Mouse (Mus musculus): Measurements from ENCODE around the gene Lysmd1.
A peak's percentile ranks its signal among the peaks of the same experiment; 100 is the strongest.

Lysmd1 gene

GRCm38 (mm10) chr3:95136336-95136735 is 2.4 kb downstream of the Lysmd1 start:
- no peak for DNase-seq (ENCODE audit: low spot score in 2 of 2)

GRCm38 (mm10) chr3:95139586-95140288 is 5.8 kb downstream of the Lysmd1 start:
- DNase-seq (ENCODE audit: low spot score in 2 of 2), result no peak

DNA sequence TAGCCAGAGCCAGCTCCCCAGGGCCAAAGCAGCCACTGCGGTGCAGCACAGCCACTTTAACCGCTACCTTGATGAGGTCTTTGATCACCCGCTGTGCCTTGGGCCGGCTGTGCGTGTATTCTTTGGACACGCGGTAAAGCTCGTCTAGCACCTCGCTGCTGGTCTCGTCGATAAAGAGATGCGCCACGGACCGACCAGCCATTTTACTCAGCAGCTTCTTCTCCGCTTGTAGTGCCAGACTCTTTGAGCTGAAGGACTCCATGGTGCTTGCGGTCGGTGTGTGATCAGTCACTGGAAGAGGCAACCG is 6.4 kb downstream of the Lysmd1 start:
- DNase-seq (ENCODE audit: low spot score in 2 of 2), result no peak

GRCm38 (mm10) chr3:95140795-95141194 is 6.9 kb downstream of the Lysmd1 start:
- DNase-seq (ENCODE audit: low spot score in 2 of 2), result no peak

- no peak for DNase-seq (ENCODE audit: low spot score in 2 of 2)
Observed at GRCm38 (mm10) chr3:95141474-95141873, 7.6 kb downstream of the Lysmd1 start.

- DNase-seq (ENCODE audit: low spot score in 2 of 2), result no peak
Observed at GRCm38 (mm10) chr3:95141952-95142616, 8.2 kb downstream of the Lysmd1 start, which contains the start of gene Tnfaip8l2. Gene Tnfaip8l2 (minus strand): TSS chr3:95142360.

DNA sequence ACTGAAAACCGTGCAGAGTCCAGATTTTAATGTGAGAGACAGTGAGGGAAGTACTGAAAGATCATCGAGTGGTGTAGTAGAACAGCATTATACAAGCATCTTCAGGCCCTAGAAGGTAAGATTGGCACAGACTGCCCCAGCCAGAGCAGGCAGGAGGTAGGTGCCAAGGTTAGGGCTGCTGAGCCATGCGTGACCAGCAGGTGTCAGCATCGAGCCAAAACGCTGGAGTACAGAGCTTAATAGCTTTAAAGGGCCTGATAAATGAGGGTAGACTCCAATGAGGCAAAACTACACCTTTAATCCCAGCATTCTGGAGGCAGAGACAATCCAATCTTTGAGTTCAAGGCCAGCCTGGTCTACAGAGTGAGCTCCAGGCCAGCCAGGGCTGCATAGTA is 8.7 kb downstream of the Lysmd1 start:
- peak; percentile 56 to 70 for DNase-seq (ENCODE audit: low spot score in 2 of 2)

DNA sequence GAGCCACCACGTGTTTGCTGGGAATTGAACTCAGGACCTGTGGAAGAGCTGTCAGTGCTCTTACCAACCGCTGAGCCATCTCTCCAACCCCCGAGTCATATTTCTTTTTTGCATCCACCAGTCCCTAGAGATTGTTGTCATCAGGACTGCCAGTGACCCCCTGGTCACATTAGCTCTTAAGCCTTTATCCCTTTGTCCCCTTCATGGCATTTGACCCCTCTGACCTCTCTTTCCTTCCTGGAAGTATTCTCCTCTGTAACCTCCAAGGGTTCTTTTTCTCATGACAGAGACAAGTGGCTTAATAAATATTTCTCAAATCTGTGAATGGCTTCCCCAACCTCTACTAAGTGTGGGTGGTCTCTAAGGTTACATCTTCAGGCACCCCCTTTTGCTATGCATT is 14.0 kb downstream of the Lysmd1 start:
- no peak for DNase-seq (ENCODE audit: low spot score in 2 of 2)

DNA sequence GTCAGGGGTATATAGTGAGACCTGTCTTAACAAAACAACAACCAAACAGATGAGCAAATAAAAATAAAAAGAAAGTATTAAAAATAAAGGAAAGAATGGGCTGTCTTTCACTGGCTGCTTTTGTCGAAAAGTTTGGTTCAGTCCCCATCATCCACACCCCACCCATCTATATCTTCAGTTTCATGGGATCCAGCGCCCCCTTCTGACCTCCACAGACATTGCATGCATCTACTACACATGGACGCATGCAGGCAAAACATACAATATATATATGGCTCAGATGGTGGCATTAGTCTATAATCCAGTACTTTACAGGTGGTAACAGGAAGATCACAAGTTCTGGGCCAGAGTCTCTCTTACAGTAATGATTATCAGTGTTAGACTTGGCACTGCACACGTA is 20.0 kb downstream of the Lysmd1 start:
- DNase-seq (ENCODE audit: low spot score in 2 of 2), result no peak

GRCm38 (mm10) chr3:95159511-95159986 is 25.7 kb downstream of the Lysmd1 start:
- no peak for DNase-seq (ENCODE audit: low spot score in 2 of 2)

DNA sequence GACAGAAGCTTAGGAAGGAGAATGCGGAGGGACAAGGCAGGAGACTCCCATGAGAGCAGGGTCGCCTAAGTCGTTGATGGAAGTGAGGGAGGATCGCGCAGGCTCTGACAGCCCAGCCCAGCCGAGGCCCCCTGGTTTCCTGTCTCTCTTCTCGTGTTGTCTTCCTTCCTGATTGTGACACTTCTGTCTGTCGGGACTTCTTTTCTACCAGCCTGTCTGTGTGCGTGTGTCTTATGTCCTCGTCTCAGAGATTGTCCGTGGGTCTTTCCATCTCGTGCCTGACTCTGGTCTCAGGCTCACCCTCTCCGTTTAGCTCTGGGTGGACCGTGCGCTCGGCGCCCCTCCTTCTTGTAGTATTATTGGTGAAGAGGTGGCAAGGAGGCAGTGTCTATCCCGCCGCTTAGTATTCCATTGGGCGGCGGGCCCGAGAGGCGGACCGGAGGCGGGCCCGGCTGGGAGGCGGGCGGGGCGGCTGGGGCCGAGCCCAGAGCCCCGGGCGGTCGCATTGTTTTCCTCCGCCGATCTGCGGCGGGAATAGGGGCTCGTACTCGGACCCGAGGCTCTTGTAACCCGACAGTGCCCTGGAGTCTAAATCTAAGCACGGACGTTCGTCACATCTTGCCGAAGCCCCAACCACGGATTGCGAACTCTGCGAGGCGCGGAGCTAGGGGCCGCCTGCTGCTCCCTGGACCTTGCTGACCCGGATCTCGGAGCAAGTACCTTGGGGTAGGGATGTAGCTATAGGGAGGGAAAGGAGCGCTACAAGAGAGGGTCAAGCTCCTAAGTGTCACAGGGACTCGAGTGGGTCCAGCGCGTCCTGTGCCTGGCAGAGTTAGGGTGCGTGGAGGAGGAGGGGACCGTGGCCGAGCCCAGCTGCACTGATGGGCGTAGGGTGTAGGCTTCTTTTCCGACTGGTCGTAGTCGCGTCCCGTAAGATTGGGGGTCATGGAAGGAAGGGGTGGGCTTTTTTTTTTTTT is 26.4 kb downstream of the Lysmd1 start, which contains the start of gene Sema6c:
Gene Sema6c, plus strand, starts transcription at position 471 of the 977 bp plus-strand sequence.
- peak; percentile 78 to 84 for DNase-seq (ENCODE audit: low spot score in 2 of 2)

DNA sequence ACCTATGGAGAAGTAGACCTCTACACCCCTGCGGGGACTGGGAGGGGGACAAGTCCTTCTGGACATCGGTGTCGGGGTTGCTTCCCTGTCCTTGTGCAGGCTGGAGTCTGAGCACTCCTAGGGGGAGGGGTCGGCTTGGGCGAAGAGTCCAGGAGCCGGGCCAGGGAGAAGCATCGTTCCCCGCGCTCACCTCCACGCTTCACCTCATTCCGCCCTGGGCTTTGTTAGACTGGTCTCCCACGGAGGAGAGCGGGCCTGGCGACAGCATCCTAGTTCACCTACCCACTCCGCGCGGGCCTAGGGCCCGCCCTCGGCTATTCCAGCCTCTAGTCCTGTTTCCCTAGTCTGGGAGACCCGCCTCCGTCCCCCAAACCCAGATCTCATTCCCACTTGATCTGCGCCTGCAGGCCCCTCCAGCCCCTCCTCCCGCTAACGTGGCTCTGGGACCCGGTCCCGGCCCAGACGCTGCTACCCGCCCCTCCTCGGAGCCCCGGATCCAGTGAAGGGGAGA is 27.2 kb downstream of the Lysmd1 start:
- no peak for DNase-seq (ENCODE audit: low spot score in 2 of 2)

DNA sequence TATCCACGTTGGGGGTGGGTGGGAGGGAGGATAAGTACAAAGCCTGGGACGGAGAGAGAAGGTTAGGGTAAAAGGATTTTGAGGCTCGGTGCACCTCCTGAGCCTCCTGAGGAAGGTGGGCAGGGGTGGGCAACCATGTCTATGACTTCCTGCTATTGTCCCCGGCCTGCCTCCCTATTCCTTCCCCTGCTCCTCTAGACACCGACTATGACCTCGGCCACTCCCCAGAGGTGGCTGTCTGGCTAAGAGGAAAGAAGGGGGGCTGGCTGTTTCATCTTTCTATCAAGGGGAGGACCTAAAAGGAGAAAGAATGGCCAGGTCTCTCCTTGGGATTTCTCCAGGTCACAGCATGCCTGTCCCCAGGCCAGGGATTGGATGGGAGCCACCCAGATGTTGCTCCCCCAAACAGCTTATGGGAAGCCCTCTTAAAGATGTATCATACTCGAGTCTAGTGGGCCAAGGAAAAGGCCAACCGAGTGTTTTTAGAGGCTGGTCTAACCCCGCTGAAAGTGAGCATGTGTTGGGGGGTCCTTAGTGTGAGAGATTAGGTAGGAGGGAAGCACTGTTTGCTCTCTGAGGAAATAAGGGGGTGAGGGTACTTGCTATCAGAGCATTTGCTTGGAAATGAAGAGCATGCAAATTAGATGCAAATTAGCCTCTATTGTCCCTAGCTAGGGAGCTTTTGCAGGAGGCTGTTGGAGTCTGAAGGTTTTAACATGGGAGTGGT is 27.9 kb downstream of the Lysmd1 start:
- no peak for DNase-seq (ENCODE audit: low spot score in 2 of 2)

- no peak for DNase-seq (ENCODE audit: low spot score in 2 of 2)
Observed at GRCm38 (mm10) chr3:95162345-95162628, 28.4 kb downstream of the Lysmd1 start.

DNA sequence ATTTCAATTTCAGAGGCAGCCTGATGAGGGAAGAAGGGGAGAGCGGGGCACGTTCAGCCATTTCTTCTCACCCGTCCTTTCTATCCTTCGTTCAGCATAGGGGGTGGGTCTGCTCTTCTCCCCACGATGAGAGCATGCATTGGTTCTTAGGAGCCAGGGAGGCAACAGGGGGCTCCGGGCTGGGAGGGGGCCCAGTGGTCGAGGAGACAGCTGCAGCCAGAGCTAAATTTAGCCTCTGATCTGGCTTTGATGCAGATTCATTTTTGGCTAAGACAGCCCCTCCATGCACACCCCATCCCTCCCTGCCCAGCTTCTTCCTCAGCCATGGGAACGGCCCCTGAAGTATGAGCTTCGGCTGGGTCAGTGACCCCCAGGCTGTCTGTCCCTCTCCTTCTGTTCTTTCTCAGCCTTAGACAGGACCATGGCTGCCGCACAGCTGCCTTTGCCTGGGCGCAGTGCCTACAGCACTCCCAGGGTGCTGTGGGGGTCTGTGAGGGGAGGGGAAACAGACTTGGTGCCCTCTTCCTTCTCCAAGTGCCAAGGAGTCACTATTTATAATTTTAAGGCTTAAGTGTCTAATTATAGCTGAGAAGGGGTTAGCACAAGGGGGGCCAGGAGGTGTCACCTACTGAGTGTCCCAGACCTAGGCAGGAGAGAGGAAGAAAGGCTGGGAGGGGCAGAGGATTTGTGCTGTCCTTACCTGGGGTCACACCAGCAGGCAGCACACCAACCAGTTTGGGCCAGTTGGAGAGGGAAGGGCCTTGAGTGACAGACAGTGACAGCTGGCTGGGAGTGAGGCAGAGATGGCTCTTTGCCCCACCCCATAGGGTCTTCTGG is 29.7 kb downstream of the Lysmd1 start:
- no peak for DNase-seq (ENCODE audit: low spot score in 2 of 2)

GRCm38 (mm10) chr3:95164256-95164550 is 30.3 kb downstream of the Lysmd1 start:
- no peak for DNase-seq (ENCODE audit: low spot score in 2 of 2)

GRCm38 (mm10) chr3:95164840-95165239 is 31.0 kb downstream of the Lysmd1 start:
- DNase-seq (ENCODE audit: low spot score in 2 of 2), result no peak

DNA sequence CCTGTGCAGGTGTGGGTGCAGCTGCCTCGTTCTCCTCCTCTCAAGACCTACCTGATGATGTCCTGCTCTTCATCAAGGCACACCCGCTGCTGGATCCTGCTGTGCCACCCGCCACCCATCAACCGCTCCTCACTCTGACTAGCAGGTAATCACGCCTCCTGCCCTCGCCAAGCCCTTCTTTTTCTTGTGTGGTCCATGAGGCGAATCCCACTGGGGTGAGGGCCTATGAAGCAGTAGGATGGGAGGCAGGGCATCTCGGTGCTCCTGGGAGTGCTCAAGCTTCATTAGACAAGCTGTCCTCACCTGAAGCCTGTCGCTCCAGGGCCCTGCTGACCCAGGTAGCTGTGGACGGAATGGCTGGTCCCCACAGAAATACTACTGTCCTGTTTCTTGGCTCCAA is 36.1 kb downstream of the Lysmd1 start:
- DNase-seq (ENCODE audit: low spot score in 2 of 2), result no peak

DNA sequence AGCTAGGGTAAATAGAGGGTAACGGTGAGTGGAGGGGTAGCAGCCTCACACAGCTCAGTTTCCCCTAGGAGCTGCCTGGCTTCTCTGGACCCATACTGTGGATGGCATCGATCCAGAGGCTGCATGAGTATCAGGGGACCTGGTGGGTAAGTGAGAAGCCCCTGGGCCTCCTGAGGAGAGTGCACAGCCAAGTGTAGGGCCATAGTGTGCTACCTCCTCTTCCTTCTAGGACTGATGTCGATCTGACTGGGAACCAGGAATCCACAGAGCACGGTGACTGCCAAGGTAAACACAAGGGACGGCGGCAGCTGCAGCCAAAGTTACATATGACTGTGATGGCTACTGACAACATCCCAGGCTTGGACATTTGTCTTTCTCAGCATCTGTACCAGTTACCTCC is 37.2 kb downstream of the Lysmd1 start:
- no peak for DNase-seq (ENCODE audit: low spot score in 2 of 2)

GRCm38 (mm10) chr3:95172526-95173255 is 38.8 kb downstream of the Lysmd1 start:
- DNase-seq (ENCODE audit: low spot score in 2 of 2), result no peak

Measured in right cerebral cortex, postnatal 36 days (tissue).